Mouse (Mus musculus) erythroblast, embryonic 14.5 days (primary cell): ENCODE measurements around the gene Tmem9. TPM values are rescaled to one million over a fixed set of nuclear protein-coding genes. Genes with fewer than 3 reads are reported as not detected.
A peak's percentile ranks its signal among the peaks of the same experiment; 100 is the strongest.

Experiments used
- H3K27me3 ChIP-seq: 2 replicates; pipeline ENCODE4 v1.6.1; 2012; ENCODE audit warnings: inconsistent platforms; ENCODE audit not compliant: control insufficient read depth
- H3K36me3 ChIP-seq: 2 replicates; pipeline ENCODE4 v1.6.1; 2012; ENCODE audit warnings: mild to moderate bottlenecking, inconsistent platforms; ENCODE audit not compliant: control insufficient read depth
- H3K4me1 ChIP-seq: 2 replicates; pipeline ENCODE4 v1.6.1; 2012; ENCODE audit warnings: inconsistent platforms; ENCODE audit not compliant: control insufficient read depth
- H3K4me3 ChIP-seq: replicated peaks from 2 replicates; pipeline ENCODE3; 2012; ENCODE audit warnings: moderate library complexity, mild to moderate bottlenecking, inconsistent platforms
- H3K9me3 ChIP-seq: 2 replicates; pipeline ENCODE4 v1.6.1; 2012; ENCODE audit warnings: low read length, inconsistent platforms, mixed read lengths; ENCODE audit not compliant: control insufficient read depth
- GATA1 ChIP-seq: IDR thresholded peaks from 2 replicates; pipeline ENCODE4 v1.6.1; 2012; ENCODE audit warnings: low read length, inconsistent platforms, mixed read lengths
- TAL1 ChIP-seq: IDR thresholded peaks from 3 replicates; pipeline ENCODE4 v1.6.1; 2012; ENCODE audit warnings: low read length, inconsistent platforms, mixed read lengths
- polyA plus RNA-seq: library from polyadenylated mRNA; stranded (reverse); fragments of >175 nt; gene quantifications from 2 replicates; pipeline ENCODE4 v1.2.3, GENCODE M21; 2012

Tmem9 gene
- polyA plus RNA-seq, 1 experiment, result 10.2 TPM

DNA sequence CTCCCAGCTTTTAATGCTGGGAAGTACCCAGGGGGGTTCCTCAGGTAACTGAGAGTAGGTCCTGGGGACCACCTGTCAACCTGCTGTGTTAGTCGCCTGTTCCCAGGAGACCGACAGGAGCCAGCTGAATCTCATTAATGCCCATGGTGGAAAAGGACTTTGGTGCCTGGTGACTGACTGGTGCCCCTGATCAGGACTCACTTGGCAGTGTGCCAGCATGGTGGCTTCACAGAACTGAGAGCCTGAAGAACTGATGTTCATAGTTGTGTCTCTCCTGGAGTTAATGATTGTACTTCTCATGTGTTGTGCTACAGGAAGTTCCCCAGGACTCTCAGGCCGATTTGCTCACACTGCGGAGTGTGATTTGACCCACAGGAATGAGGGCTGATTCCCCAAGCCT lies 14.5 kb upstream of the Tmem9 start:
- peaks cover 36% of the 10 kb centered on the region for H3K4me1 ChIP-seq
- TF ChIP-seq TAL1 (no peak), GATA1 (no peak)
- no peaks in the 10 kb centered on the region for H3K9me3 ChIP-seq
- no peak overlapping the region for H3K4me3 ChIP-seq
- peaks cover 47% of the 10 kb centered on the region for H3K27me3 ChIP-seq
- no peaks in the 10 kb centered on the region for H3K36me3 ChIP-seq

DNA sequence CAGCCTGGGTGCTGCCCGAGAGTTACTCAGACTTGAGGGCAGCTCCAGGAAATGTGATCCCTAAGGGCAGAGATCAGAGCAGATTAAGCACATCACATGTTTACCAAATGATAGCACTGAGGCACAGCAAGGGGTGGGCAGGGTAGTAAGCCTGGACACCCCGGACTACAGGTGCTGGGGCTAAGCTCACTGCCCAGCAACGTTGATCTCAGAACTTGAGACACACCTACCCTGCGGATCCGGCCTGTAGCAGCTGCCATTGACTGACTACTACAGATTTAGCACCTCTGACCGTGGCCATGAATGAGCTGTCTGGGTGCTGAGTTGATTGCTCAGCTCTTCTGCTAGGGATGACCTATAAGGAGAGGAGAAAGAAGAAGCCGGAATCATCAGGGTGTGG lies 10.4 kb upstream of the Tmem9 start:
- peaks cover 59% of the 10 kb centered on the region for H3K27me3 ChIP-seq
- TF ChIP-seq TAL1 (no peak), GATA1 (no peak)
- no peak overlapping the region for H3K4me3 ChIP-seq
- H3K4me1 ChIP-seq, result peaks cover 36% of the 10 kb centered on the region
- H3K36me3 ChIP-seq, result no peaks in the 10 kb centered on the region
- H3K9me3 ChIP-seq, result peaks cover 2% of the 10 kb centered on the region; the same call in 1 of the 2 replicates

DNA sequence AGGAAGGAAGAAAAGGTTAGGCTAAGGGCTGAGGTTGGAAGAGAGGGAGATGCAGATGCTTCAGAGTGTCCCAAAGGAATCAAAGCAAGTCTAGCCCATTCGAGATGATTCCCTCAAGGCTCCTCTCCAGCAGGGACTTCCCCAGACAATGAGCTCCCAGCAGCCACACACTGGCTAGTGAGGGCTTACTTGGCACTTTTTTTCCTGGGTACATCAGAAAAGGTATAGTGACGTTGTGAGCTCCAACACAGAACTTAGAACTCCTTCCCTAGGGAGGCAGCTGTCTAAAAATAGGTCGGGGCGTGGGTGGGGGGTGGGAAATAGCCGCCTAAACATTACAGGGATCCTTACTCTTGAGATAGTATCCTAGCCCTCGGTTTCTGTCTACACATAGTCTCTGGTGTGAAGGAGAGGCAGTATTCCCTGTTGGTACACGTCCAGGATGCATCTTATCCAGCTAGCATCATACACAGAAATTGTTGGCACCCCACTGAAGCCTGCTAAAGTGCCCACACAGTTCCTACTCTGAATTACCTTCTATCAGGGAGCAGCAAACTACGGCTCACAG lies 8.1 kb upstream of the Tmem9 start:
- no peaks in the 10 kb centered on the region for H3K36me3 ChIP-seq
- no peak overlapping the region for H3K4me3 ChIP-seq
- H3K4me1 ChIP-seq, result peaks cover 28% of the 10 kb centered on the region
- peaks cover 2% of the 10 kb centered on the region; the same call in 1 of the 2 replicates for H3K9me3 ChIP-seq
- TF ChIP-seq TAL1 (no peak), GATA1 (no peak)
- H3K27me3 ChIP-seq, result peaks cover 62% of the 10 kb centered on the region

DNA sequence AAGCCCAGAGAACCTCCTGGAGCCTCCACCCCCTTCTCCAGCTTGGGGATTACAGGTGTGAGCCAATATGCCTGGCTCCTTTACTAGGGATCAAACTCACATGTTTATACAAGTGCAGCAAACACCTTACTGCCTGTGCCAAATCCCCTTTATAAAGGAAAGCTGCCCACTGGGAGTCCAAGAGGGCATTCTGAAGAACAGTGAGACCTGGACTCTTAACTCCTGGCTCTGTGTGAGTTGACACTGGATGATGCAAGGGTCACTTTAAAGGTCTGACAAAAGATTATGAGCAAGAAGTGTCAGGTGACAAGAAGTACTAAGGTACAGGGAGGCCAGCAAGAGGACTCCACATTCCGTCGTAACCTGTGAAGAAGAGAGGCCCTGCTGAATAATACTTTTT lies 6.5 kb upstream of the Tmem9 start:
- Histone ChIP-seq H3K4me3 (no peak overlapping the region), H3K9me3 (peaks cover 2% of the 10 kb centered on the region; the same call in 1 of the 2 replicates), H3K4me1 (peaks cover 14% of the 10 kb centered on the region), H3K27me3 (peaks cover 74% of the 10 kb centered on the region), H3K36me3 (no peaks in the 10 kb centered on the region)
- TF ChIP-seq GATA1, result no peak
- TF ChIP-seq TAL1, result no peak

DNA sequence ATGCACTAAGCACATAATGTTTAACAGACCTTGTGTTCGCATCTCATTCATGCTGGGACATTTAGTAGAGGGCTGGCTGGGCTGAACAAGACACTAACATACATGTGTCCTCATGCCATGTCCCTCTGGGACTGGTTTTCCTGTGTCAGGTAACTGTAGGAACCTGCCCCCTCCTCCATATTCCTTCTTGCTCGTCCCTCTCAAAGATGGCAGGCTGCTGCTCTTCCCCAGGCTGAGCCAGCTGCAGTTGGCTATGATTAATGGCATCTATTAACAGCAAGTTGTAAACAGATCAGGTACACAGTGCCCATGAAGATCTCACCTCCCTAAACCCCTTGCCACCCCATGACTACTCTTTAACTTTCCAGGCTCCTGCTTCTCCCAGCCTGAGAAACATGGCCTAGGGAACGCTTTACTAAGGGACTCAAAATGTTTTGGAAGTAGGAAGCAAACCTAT lies 1.6 kb upstream of the Tmem9 start, which contains the start of gene Igfn1:
Gene Igfn1, minus strand, starts transcription at position 51 of the 457 bp plus-strand sequence.
- H3K36me3 ChIP-seq, result peaks cover 10% of the 10 kb centered on the region
- TF ChIP-seq TAL1, result no peak
- TF ChIP-seq GATA1, result no peak
- H3K4me3 ChIP-seq, result peak within 1 kb of the TSS; percentile 68
- H3K9me3 ChIP-seq, result peaks cover 11% of the 10 kb centered on the region
- peaks cover 50% of the 10 kb centered on the region for H3K27me3 ChIP-seq
- peaks cover 57% of the 10 kb centered on the region for H3K4me1 ChIP-seq

DNA sequence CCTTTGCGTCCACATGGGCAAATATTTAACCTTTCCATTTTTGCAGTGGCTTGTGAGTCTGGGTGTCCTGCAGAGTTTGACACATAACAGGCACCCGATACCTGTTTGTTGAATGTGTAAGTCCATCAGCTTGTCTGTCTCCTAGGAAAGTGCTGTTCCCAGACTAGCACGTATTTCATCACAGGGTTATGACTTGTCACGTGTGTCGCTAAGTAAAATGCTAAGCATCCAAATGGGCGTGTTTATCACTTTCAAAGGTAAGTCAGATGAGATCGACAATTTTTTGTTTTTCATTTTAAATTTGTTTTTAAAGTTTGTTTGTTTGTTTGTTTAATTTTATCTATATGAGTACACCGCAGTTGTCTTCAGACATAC lies 196 bp downstream of the Tmem9 start:
- Histone ChIP-seq H3K27me3 (peaks cover 36% of the 10 kb centered on the region), H3K4me1 (peaks cover 73% of the 10 kb centered on the region)
- TF ChIP-seq GATA1 (no peak), TAL1 (no peak)

DNA sequence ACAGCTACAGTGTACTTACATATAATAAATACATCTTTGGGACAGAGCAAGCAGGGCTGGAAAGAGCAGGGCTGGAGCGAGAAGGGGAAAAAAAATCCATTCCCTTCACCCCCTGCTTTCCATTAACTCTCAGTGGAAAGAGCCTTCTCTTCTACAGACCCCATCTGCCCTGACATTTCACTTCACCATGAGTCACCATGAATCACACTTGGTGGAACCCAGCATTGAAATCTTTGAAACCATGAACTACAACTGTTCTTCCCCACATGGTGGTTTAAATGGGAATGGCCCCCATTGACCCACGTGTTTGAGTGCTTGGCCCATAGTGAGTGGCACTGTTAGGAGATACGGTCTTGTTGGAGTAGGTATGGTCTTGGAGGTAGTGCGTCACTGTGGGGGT lies 2.3 kb downstream of the Tmem9 start:
- no peak for TF ChIP-seq GATA1
- TF ChIP-seq TAL1, result no peak
- Histone ChIP-seq H3K9me3 (peaks cover 9% of the 10 kb centered on the region), H3K27me3 (peaks cover 22% of the 10 kb centered on the region), H3K36me3 (peaks cover 10% of the 10 kb centered on the region), H3K4me3 (no peak overlapping the region), H3K4me1 (peaks cover 89% of the 10 kb centered on the region)

More for the DNA sequence above, 196 bp downstream of the Tmem9 start:
- H3K4me3 ChIP-seq, result peak overlapping the region; percentile 68
- peaks cover 10% of the 10 kb centered on the region for H3K36me3 ChIP-seq
- H3K9me3 ChIP-seq, result peaks cover 9% of the 10 kb centered on the region

DNA sequence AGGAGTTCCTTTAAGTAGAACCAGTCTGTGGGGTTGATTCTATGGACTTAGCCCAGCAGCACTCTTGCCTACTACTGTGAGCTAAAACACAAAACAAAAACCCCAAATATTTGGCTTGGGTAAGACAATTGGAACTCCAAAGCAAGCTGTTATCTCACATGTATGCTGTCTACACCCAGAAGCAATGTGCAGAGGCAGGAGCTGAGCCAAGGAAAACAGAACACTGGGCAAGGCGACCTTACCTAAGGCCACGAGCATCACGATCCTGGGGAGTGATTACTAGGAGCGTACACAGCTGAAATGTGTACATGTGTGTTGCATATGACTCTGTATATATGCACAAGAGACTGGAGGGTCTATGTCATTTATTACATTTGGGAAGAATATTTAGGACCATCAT lies 5.6 kb downstream of the Tmem9 start:
- peaks cover 96% of the 10 kb centered on the region for H3K4me1 ChIP-seq
- H3K9me3 ChIP-seq, result peaks cover 9% of the 10 kb centered on the region
- no peaks in the 10 kb centered on the region for H3K27me3 ChIP-seq
- TF ChIP-seq TAL1 (no peak), GATA1 (no peak)
- peaks cover 16% of the 10 kb centered on the region for H3K36me3 ChIP-seq
- H3K4me3 ChIP-seq, result no peak overlapping the region

DNA sequence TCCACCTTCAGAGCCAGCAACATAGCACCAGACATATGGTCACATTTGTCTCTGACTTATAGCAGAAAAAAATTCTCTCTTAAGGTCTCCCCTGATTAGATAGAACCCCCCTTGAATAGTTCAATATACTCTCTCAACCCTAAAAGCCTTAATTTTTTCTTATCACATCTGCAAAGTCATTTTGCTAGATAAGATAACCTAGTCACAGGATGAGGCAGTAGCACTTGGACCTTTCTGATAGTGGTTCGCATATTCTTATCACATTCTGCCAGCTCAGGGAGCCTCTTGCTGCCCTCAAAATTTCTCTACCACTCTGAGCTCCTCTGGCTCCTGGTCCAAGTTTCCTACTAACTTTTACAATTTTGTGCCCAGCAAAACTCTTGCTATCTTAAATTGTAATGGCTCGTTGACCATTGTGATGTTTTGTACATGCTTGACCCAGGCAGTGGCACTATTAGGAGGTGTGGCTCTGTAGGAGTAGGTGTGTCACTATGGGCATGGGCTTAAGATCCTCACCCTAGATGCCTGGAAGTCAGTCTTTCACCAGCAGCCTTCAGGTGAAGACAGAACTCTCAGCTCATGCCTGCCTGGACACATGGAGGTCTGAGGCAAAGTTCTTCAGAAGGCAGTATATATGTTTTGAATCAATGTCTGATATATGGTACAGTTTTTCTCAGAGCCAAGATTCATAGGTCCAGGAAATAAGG lies 7.0 kb downstream of the Tmem9 start:
- Histone ChIP-seq H3K36me3 (peaks cover 28% of the 10 kb centered on the region), H3K4me3 (peak overlapping the region; percentile 55), H3K9me3 (peaks cover 9% of the 10 kb centered on the region), H3K4me1 (peaks cover 96% of the 10 kb centered on the region), H3K27me3 (no peaks in the 10 kb centered on the region)
- TF ChIP-seq GATA1, result peak; percentile 99
- peak; percentile 91 for TF ChIP-seq TAL1
